Mouse (Mus musculus) C2C12 (cell line): ENCODE data around the gene Reln.

Source experiments
- CEBPB ChIP-seq: IDR thresholded peaks from one replicate; pipeline ENCODE4 v1.6.1; 2011; ENCODE audit warnings: low read depth, mild to moderate bottlenecking, control low read depth, moderate library complexity
- CTCF ChIP-seq: IDR thresholded peaks from one replicate; pipeline ENCODE4 v1.5.1; 2011; ENCODE audit not compliant: control insufficient read depth, insufficient read depth, insufficient read length
- MAX ChIP-seq: IDR thresholded peaks from one replicate; pipeline ENCODE4 v1.6.1; 2011; ENCODE audit warnings: mild to moderate bottlenecking, control low read depth
- MYOD1 ChIP-seq: IDR thresholded peaks from one replicate; pipeline ENCODE4 v1.6.1; 2011; ENCODE audit warnings: low read depth; ENCODE audit not compliant: control insufficient read depth, insufficient read length
- MYOG ChIP-seq: IDR thresholded peaks from one replicate; pipeline ENCODE4 v1.6.1; 2011; ENCODE audit not compliant: control insufficient read depth, insufficient read length; ENCODE audit errors: extremely low read depth
- USF1 ChIP-seq: IDR thresholded peaks from one replicate; pipeline ENCODE4 v1.6.1; 2011; ENCODE audit warnings: low read depth, mild to moderate bottlenecking, control low read depth, moderate library complexity

- TF ChIP-seq CTCF (no peak), MYOD1 (peak; percentile 37), MAX (no peak), MYOG (no peak), CEBPB (no peak), USF1 (no peak)
These were observed 168.0 kb downstream of the Reln start for GRCm38 (mm10) chr5:22176480-22176879.
